Mouse (Mus musculus) left cerebral cortex, adult 2 months (tissue): ENCODE results near the gene Trim2. TPM values are rescaled to one million over a fixed set of nuclear protein-coding genes. Genes with fewer than 3 reads are reported as not detected.
A peak's percentile ranks its signal among the peaks of the same experiment; 100 is the strongest.

Experiments used
- DNase-seq, 2 experiments: peaks; one replicate each; pipeline ENCODE4 v3.0.0; 2021 to 2022; ENCODE audit warnings: low spot score in 2 of 2, mixed read lengths in 1 of 2; ENCODE audit errors: extremely low spot score in 1 of 2
- H3K27ac ChIP-seq: fragments of 200-600 bp; 2 replicates; pipeline ENCODE4 v1.8.1; 2022
- H3K4me3 ChIP-seq: fragments of 200-600 bp; 2 replicates; pipeline ENCODE4 v1.8.1; 2022
- CTCF ChIP-seq: fragments of 200-600 bp; IDR thresholded peaks from 2 replicates; pipeline ENCODE4 v1.8.1; 2022; ENCODE audit warnings: antibody characterized with exemption, mild to moderate bottlenecking, moderate library complexity
- intact Hi-C: fragments of 180-260 bp; cut with DNase I; formaldehyde crosslinking; loops from one replicate; pipeline ENCODE4 v1.15.1; 2025
- total RNA-seq, 2 experiments: library from RNA; stranded (reverse); gene quantifications; 2 replicates each; pipeline ENCODE4 v1.2.3; 2021

Gene Trim2
- total RNA-seq, 2 experiments from 2014 or later: 246 to 280 TPM

DNA sequence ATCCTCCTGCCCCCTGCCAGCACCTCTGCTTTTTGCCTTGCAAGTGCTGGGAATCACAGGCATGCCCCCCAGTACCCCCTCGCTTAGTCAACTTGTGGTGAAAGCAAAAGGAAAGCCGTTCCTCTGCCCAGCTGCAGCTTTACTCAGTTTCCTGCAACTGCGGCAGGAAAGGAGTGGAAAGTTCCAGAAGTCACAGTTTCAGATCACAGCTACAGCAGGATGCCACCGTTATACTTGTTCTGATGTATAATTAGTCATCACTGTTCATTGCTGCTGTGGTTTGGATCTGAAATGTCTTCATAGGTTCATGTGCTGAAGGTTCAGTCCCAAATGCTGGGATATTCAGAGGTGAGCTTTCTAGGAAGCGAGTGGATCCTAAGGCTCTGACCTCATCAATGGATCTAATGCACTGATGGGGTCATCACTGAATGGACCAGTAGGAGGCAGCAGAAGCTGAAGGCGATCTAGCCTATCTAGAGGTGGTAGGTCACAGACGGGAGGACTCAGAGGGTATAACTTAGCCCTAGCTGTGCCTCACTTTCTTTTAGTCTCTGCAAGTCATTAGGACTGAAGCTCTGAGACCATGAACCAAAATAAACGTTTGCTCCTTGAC, 137.2 kb downstream of the Trim2 start:
- TF ChIP-seq CTCF: peak; percentile 14; the same call in 1 of the 2 replicates
- no peak for DNase-seq
- intact Hi-C loops: no loop called here
- no peak overlapping the region for H3K4me3 ChIP-seq
- no peak overlapping the region for H3K27ac ChIP-seq

DNA sequence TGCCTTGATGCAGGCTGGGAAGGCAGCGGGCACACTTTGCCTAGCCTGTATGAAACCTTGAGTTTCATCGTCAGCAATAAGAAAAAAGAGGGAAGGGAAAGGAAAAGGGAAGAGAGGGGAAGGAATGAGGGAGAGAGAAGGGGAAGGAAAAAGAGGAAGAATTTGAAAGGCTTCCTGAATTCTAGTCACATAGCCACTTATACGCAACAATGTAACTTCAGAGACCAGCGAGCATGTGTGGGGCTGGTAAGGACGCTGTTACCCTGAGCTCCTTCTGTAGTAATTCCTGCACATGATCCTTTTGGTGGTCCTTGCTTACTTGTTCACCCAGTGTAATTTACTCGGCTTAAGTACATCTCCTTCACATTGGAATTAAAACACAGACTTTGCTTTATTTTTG, 137.7 kb downstream of the Trim2 start:
- TF ChIP-seq CTCF: no peak
- no peak for DNase-seq
- H3K27ac ChIP-seq: no peak overlapping the region
- intact Hi-C loops: no loop called here
- no peak overlapping the region for H3K4me3 ChIP-seq

DNA sequence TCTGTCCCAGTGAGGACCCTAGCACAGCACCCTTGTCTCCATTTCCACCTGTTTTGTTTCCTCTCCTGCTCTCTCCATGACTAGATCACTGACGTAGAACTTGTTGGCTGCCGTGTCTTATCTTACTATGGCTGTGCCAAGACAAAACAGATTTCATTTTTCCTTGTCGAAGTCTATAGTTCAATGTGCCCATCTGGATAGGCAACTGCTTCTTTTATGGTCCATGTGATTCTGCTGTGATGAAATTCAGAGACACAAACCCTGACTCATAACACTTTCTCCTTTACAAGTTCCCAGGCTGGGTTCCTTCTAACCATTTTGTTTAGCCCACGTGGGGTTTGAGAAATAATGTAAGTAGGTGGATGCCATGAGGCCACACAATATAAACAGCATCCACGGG, 140.6 kb downstream of the Trim2 start:
- Histone ChIP-seq H3K4me3 (no peak overlapping the region), H3K27ac (no peak overlapping the region)
- TF ChIP-seq CTCF: no peak
- intact Hi-C loops: no loop called here
- DNase-seq: no peak

DNA sequence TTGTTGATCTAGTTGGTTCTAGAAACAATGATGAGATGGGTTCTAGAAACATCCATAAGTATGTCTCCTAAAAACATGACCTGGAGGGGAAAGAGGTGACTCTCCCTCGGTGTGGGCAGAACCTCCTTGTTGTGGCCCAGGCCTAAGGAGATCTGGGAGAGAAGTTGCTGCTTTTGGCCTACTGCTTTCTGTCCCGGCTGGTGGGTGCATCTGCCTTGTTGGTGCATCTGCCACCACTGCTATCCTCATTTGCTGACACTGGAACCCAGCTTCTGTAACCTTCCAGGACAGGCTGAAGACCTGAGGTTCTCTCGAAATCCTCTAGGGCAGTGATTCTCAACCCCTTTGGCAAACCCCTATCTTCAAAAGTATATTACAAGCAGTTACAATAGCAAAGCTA, 141.3 kb downstream of the Trim2 start:
- no peak for DNase-seq
- no peak overlapping the region for H3K27ac ChIP-seq
- intact Hi-C loops: no loop called here
- H3K4me3 ChIP-seq: no peak overlapping the region
- TF ChIP-seq CTCF: no peak

DNA sequence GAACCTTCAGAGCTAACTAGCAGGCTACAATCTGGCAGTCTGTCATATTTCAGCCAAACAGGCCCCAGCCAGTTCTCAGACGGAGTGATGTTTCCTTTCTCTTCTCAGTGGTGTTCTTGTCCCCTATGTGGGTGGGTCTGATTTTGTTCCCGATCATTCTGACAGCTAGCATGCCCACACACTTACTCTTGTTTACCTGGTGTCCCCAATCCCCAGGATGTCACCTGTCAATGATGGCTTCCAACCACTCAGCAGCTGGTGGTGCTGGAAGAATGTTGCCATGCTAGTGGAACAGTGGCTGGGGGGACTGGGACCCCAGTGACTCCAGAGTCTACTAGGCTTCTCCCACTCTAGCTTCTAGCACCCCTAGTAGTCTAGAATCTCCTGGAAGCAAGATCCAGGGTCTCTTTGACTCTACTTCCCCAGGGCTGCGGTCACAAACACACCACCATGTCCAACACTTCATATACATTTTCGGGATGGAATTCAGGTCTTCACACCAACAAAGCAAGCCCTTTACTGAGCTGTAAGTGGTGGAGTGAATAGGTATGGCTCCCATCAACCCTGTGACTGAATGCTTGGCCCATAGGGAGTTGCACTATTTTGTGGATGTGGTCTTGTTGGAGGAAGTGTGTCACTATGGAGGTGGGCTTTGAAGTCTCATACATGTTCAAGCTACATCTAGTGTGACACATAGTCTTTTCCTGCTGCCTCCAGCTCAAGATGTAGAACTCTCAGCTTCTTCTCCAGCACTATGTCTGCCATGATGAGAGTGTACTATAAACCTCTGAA, 148.9 kb downstream of the Trim2 start:
- Histone ChIP-seq H3K4me3 (no peak overlapping the region), H3K27ac (no peak overlapping the region)
- intact Hi-C loops: no loop called here
- TF ChIP-seq CTCF: no peak
- no peak for DNase-seq

DNA sequence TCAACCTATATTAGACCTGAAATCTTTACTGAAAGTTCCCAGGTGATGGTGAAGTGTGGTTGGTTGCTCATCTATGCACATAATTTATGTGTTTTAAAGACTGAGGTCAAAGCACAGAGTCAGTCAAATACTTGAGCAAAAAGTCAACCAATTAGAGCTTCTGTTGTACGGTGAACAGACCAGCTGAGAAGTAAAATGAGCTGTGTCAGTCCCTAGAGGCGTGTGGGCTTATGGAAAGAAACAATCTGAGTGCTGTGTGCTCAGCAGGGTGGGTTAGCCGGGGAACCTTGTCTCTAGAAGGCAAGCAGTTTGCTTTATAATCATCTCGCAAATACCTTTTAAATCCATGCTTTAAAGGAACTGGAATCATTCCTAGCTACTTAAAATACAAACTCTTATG, 149.7 kb downstream of the Trim2 start:
- no peak for DNase-seq
- intact Hi-C loops: no loop called here
- Histone ChIP-seq H3K27ac (no peak overlapping the region), H3K4me3 (no peak overlapping the region)
- no peak for TF ChIP-seq CTCF

DNA sequence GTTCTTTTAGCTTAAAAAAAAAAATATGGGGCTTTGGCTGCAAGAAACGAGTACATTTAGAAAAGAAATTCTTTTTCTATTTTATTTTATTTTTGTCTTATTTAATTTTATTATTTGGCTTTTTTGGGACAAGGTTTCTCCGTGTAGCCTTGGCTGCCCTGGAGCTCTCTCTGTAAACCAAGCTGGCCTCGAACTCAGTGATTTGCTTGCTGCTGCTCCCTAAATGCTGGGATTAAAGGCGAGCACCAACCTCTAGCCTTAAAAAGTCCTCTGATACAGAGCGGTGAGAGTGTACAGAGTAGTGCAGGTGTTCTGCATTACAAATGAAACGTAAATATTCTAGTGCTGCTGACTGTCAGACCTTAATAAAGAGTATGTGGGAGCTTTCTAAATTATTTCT, 150.6 kb downstream of the Trim2 start:
- DNase-seq: no peak
- H3K27ac ChIP-seq: no peak overlapping the region
- no peak for TF ChIP-seq CTCF
- H3K4me3 ChIP-seq: peak overlapping the region; percentile 61
- intact Hi-C loops: no loop called here

DNA sequence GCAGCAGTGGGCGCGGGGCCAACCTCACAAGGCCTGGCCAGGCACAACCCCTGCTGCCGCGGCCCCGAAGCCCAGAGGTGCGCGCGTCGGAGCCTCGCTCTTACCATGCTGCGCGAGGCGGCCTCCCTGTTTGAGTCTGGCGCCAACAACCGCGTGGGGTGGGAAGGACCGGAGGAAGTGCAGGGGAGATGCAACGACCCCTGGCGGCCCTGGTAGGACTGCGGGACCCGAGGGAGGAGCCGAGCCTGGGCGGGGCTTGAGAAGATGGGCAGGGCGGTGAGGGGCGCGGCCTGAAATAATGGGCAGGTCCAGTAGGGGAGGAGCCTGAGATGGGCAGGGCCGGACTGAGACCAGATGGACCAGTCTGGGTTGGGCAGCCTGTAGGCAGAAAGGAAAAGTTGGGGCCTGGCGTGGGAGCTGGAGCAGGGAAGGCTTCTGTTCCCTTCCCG, 151.1 kb downstream of the Trim2 start, which contains the start of gene Mnd1:
Gene Mnd1 (minus strand): TSS at position 229 of the 449 bp plus-strand sequence.
- DNase-seq: peak; percentile 93 to 95
- Histone ChIP-seq H3K4me3 (peak within 1 kb of the TSS; percentile 61), H3K27ac (no peak within 1 kb of the TSS)
- TF ChIP-seq CTCF: peak; percentile 85
- intact Hi-C loops: no loop called here

DNA sequence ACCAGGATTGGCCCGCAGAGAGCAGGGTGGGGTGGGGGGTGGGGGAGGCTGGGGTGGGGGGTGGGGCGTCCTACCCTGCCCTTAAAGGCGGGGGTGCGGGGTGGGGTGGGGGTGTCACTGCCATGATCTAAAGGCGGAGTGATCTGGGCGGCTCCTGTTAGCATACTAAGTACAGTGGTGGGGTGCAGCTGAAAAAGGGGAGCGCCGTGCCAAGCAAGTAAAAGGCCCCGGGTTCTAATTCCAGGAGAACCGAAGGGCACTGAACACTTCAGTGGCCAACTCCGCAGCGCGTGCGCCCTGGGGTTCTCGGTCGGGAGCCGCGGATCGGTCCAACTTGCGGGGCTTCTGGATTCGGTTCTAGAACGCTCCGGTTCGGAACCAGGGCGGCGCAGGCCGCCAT, 151.5 kb downstream of the Trim2 start:
- peak overlapping the region; percentile 61 for H3K4me3 ChIP-seq
- H3K27ac ChIP-seq: no peak overlapping the region
- no peak for TF ChIP-seq CTCF
- intact Hi-C loops: no loop called here
- no peak for DNase-seq

DNA sequence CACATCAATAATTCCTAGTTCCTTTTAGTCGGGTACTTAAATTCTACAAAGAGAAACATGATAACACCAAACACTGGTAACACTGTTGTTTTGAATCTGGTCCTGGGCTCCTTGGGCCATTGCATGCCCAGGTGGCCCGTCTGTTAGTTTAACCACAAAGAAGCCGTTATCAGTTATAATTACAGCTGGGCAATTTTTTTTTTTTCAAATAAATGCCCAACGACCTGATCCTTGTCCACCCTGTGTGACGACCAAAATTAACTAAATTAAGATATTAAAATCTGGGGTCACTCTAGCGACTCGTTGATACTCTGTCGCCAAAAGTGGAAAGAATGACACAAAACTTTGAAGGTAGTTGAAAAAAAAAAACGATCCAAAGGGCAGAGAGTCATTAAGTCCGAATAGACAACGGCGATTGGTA, 151.9 kb downstream of the Trim2 start:
- intact Hi-C loops: no loop called here
- Histone ChIP-seq H3K4me3 (no peak overlapping the region), H3K27ac (no peak overlapping the region)
- no peak for DNase-seq
- no peak for TF ChIP-seq CTCF

DNA sequence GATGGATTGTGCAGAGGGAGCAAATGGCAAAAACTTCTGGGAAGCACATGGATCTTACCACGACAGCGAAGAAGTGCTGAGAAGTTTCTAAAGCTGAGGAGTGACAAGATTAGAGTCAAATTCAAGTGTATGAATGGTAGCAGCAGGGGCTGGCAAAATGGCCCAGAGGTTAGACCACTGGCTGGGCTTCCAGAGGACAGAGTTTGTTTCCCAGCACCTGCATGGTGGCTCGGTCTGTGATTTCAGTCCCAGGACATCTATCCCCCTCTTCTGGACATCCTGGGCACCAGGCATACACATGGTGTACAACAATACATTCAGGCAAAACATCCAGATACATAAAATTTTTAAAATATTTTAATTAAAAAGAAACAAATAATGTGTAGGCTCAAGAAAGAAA, 156.8 kb downstream of the Trim2 start:
- intact Hi-C loops: no loop called here
- Histone ChIP-seq H3K27ac (no peak overlapping the region), H3K4me3 (no peak overlapping the region)
- TF ChIP-seq CTCF: no peak
- DNase-seq: no peak

DNA sequence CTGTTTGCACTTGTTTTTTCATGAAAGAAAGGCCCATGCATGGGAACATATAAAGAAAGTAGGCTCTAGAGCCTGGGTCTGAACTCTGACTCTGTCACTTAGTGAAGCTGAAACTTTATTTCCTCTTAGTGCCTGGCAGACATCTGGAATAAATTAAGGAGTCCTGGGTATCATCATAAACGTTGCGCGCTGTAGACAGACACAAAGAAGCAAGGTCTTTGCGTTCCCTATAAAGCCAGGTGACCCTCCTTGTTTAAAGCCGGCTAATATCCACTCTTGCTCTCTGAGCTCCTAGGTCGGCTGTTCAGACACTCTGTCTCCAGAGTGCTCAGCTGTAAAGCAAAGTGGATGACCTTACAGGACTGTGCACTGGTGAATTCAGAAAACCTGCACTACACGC, 165.7 kb downstream of the Trim2 start:
- DNase-seq: no peak
- no peak overlapping the region for H3K4me3 ChIP-seq
- intact Hi-C loops: no loop called here
- TF ChIP-seq CTCF: no peak
- H3K27ac ChIP-seq: no peak overlapping the region

DNA sequence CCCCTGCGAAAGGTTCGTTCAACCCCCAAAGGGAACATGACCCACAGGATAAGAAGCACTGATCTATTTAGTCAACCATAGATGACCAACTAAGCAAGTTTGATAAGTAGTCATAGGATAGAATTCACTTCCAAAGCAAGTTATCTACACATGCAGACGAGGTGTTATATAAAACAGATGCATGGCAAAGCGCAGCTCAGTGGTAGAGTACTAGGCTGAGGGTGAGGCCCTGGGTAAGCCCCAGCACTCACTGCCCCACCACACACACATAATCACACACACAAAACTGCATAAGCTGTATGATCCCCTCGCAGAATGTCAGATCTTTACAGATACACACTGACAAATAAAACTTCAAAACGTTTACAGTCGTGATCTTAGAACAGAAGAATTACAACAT, 170.2 kb downstream of the Trim2 start:
- no peak for TF ChIP-seq CTCF
- Histone ChIP-seq H3K4me3 (no peak overlapping the region), H3K27ac (no peak overlapping the region)
- intact Hi-C loops: no loop called here
- DNase-seq: no peak
